Mouse (Mus musculus) frontal cortex, postnatal 10 days (tissue): ENCODE data around the gene Rubcnl.

Source experiments
- DNase-seq, 2 experiments: peaks; one replicate each; pipeline ENCODE4 v3.0.0; 2022; ENCODE audit warnings: low spot score in 2 of 2, mixed read lengths in 1 of 2

The Rubcnl gene

GRCm38 (mm10) chr14:75017877-75018825, 2.3 kb downstream of the Rubcnl start:
- DNase-seq: no peak

- DNase-seq: no peak
These were observed 3.0 kb downstream of the Rubcnl start for GRCm38 (mm10) chr14:75018829-75019228.

GRCm38 (mm10) chr14:75020581-75021253, 4.9 kb downstream of the Rubcnl start:
- no peak for DNase-seq

- DNase-seq: no peak
These were observed 6.7 kb downstream of the Rubcnl start for GRCm38 (mm10) chr14:75022522-75022921.

GRCm38 (mm10) chr14:75024793-75025710, 9.2 kb downstream of the Rubcnl start:
- no peak for DNase-seq

- no peak for DNase-seq
These were observed 14.9 kb downstream of the Rubcnl start for GRCm38 (mm10) chr14:75030764-75031163.

- DNase-seq: no peak
These were observed 16.3 kb downstream of the Rubcnl start for GRCm38 (mm10) chr14:75031999-75032575.

- no peak for DNase-seq
These were observed 16.9 kb downstream of the Rubcnl start for GRCm38 (mm10) chr14:75032742-75033141.

- peak in 1 of 2 experiments; percentile 37 for DNase-seq
These were observed 18.4 kb downstream of the Rubcnl start for GRCm38 (mm10) chr14:75034240-75034639.

- no peak for DNase-seq
These were observed 19.6 kb downstream of the Rubcnl start for GRCm38 (mm10) chr14:75035431-75035830.

- DNase-seq: no peak
These were observed 29.4 kb downstream of the Rubcnl start for GRCm38 (mm10) chr14:75045184-75045583.

- no peak for DNase-seq
These were observed 36.6 kb downstream of the Rubcnl start for GRCm38 (mm10) chr14:75052451-75052850.

GRCm38 (mm10) chr14:75054455-75055343, 38.9 kb downstream of the Rubcnl start:
- DNase-seq: no peak

GRCm38 (mm10) chr14:75056861-75057431, 41.1 kb downstream of the Rubcnl start:
- no peak for DNase-seq

GRCm38 (mm10) chr14:75060562-75060961, 44.7 kb downstream of the Rubcnl start:
- no peak for DNase-seq

- no peak for DNase-seq
These were observed 48.1 kb downstream of the Rubcnl start for GRCm38 (mm10) chr14:75063936-75064335.

- no peak for DNase-seq
These were observed 48.7 kb downstream of the Rubcnl start for GRCm38 (mm10) chr14:75064520-75064919.

GRCm38 (mm10) chr14:75065211-75065610, 49.4 kb downstream of the Rubcnl start:
- DNase-seq: no peak

- no peak for DNase-seq
These were observed 52.7 kb downstream of the Rubcnl start for GRCm38 (mm10) chr14:75068430-75069112.
